Mouse (Mus musculus): ENCODE measurements around the gene Muc5b.

Gene Muc5b

DNA sequence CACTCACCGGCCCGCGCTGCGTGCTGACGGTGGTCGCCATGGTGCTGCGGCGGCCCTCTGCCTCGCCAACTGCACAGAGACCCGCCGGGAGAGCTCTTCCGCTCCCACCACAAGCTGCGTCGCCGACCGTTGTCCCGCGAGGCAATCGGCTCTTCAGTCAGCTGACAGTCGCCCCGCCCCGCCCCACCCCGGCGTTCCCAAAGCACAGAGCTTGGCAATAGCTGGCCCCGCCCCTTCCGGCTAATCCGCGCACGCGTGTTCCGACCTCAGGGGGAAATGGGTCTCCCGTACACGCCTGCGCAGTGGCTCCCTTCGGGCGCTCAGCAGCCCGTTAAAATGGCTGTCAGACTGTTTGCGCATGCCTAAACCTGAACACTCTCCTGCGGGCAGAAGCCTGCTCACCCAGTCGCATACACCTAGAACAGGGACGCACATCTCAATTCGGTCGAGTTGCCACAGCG, 63.4 kb downstream of the Muc5b start:
- in situ Hi-C loops (cut with MboI, MseI), result no loop called here

GRCm38 (mm10) chr7:141902791-141903190, 63.9 kb downstream of the Muc5b start:
- in situ Hi-C loops (cut with MboI, MseI), result no loop called here

DNA sequence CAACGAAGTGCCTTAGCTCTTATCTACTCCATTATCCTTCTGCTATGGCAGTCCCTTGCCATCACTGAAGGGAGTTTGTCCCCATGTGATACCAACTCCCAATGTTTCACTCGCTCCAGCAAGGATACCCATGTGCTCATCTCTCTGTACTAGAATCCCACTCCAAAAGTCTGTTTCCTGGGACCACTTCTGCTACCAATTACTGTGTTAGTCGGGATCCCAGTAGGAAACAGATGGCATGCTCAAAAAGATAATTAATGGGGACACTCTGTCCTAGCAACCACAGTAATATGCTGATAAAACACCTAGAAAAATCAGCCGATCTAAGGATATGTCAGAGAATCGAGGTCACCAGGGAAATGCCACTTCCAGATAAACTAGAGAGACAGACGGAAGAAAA, 69.7 kb downstream of the Muc5b start:
- in situ Hi-C loops (cut with MboI, MseI), result no loop called here

GRCm38 (mm10) chr7:141911305-141911704, 72.4 kb downstream of the Muc5b start:
- in situ Hi-C loops (cut with MboI, MseI), result no loop called here

DNA sequence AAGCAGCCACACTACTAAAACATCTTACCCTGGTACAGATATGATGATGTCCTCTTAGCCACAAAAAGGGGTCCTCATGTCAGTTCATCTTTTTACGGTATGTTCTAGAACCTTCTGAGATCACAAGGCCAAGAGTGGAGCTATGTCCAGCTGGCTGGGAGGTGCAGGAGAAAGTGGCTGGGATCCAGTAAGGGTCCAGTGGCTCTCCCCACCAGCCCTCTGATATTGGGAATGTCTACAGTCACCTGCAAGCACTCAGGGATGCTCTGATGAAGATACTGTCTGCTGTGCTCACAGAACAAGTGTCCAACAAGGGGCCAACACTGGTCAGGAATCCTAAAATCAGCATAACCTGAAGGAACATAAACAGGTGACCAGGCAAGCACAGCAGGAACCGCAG, 79.5 kb downstream of the Muc5b start, which contains the start of gene Tollip:
Gene Tollip (minus strand): TSS at position 101 of the 400 bp plus-strand sequence.
- in situ Hi-C loops (cut with MboI, MseI), result no loop called here
